Comparison of ENCODE assay signal across 12 mouse cellular contexts in genomic region chr7:133669071-133669470, GRCm38 (mm10). TPM values are rescaled to one million over a fixed set of nuclear protein-coding genes. Genes with fewer than 3 reads are reported as not detected.
DNase-seq lines count a peak whose midpoint lies in the region; ATAC-seq and TF ChIP-seq lines count a peak whose summit lies in the region.
"Had no signal": no experiment of that assay in that cellular context is flagged by ENCODE, and none has a peak within 500 bp of the region (broad histone marks: within the 10 kb centered on the region; RNA-seq: fewer than 3 reads in every experiment).

No protein-coding gene starts in this region.

- H3K27me3 ChIP-seq in cerebellum, adult 2 months (ENCODE audit: control insufficient read depth, insufficient read depth, low read length) = no peaks in the 10 kb centered on the region

- TF ChIP-seq CTCF in cerebellum, adult 2 months (IDR thresholded peaks at IDR 0.05; ENCODE audit: borderline replicate concordance, insufficient read depth, low read depth, low read length) = peak; percentile 11; the same call in 1 of the 2 replicates

- no peak for ATAC-seq in monocyte, adult 5-6 weeks (replicated peaks; ENCODE audit: insufficient number of reproducible peaks, low FRiP score, low TSS enrichment, poor library complexity, severe bottlenecking)

- no peak overlapping the region for H3K4me3 ChIP-seq in cerebellum, adult 2 months (replicated peaks; ENCODE audit: insufficient read depth, low read depth, low read length)
- H3K4me3 ChIP-seq: limb, embryonic 10.5 days had no signal

- DNase-seq in cerebellum, adult 2 months = no peak
- no peak for DNase-seq in cerebellum, adult 11 months
- peak; percentile 16 for DNase-seq in kidney, postnatal 14 days
- no peak for DNase-seq in kidney, adult 11 months
- DNase-seq in thymus, postnatal 4 days = peak; percentile 36
- no peak for DNase-seq in thymus, postnatal 25 days
- no peak for DNase-seq in urinary bladder, postnatal 14 days (ENCODE audit: low spot score)

- no peak overlapping the region for H3K27ac ChIP-seq in cerebellum, adult 2 months (ENCODE audit: insufficient read depth, low read length)
- H3K27ac ChIP-seq: limb, embryonic 10.5 days had no signal

- no peaks in the 10 kb centered on the region for H3K4me1 ChIP-seq in cerebellum, adult 2 months (ENCODE audit: control insufficient read depth, insufficient read depth, low read length)
- H3K4me1 ChIP-seq: limb, embryonic 10.5 days had no signal

- TF ChIP-seq POLR2A in cerebellum, adult 2 months (IDR thresholded peaks at IDR 0.05; ENCODE audit: borderline replicate concordance, insufficient read depth, low read length) = no peak

- 93% methylated on average over 1 of the region's 1 CpGs for WGBS in cerebellum, adult 2 months

RNA-seq across cellular contexts. Expression of gene Mmp21, which starts 10.8 kb away (rescaled TPM):
- polyA plus RNA-seq in cerebellum, adult 2 months (2012; rRNA removed) = 0.05 TPM in 1 of 2 replicates, not detected in the other
- not detected in 3 replicates for total RNA-seq in monocyte, adult 5-6 weeks (2017)
- total RNA-seq: adrenal gland, postnatal 4 days had no signal
- polyA plus RNA-seq: C2C12; gonadal fat pad, adult 2 months had no signal

RNA-seq across cellular contexts. Expression of gene Edrf1, which starts 31.7 kb away (rescaled TPM):
- polyA plus RNA-seq in cerebellum, adult 2 months (2012; rRNA removed) = 26.3 and 28.3 TPM in 2 replicates
- total RNA-seq in monocyte, adult 5-6 weeks (2017) = 37.3 to 59.4 TPM (median 39.0 TPM) in 3 replicates

RNA-seq across cellular contexts. Expression of gene Bccip, which starts 40.1 kb away (rescaled TPM):
- 104 and 111 TPM in 2 replicates for polyA plus RNA-seq in cerebellum, adult 2 months (2012; rRNA removed)
- 82.2 to 112 TPM (median 94.4 TPM) in 3 replicates for total RNA-seq in monocyte, adult 5-6 weeks (2017)

RNA-seq across cellular contexts. Expression of gene Uros, which starts 40.8 kb away (rescaled TPM):
- 34.7 and 35.1 TPM in 2 replicates for polyA plus RNA-seq in cerebellum, adult 2 months (2012; rRNA removed)
- 7.1 to 10.6 TPM (median 9.0 TPM) in 3 replicates for total RNA-seq in monocyte, adult 5-6 weeks (2017)

Comparison
In these comparisons a context has a peak if more than half of its experiments do, and no peak if none do; other contexts are left out.
1. DNase-seq: peak in kidney, postnatal 14 days (single experiment) and thymus, postnatal 4 days (single experiment); none in cerebellum, adult 2 months (0 of 2), cerebellum, adult 11 months (single experiment), kidney, adult 11 months (single experiment), thymus, postnatal 25 days (single experiment) and urinary bladder, postnatal 14 days (single experiment).